Mouse (Mus musculus): ENCODE data around the gene Erich3. TPM values are rescaled to one million over a fixed set of nuclear protein-coding genes. Genes with fewer than 3 reads are reported as not detected.
A peak's percentile ranks its signal among the peaks of the same experiment; 100 is the strongest.

Gene Erich3
- polyA plus RNA-seq, 1 experiment from 2014 or later, result not detected

DNA sequence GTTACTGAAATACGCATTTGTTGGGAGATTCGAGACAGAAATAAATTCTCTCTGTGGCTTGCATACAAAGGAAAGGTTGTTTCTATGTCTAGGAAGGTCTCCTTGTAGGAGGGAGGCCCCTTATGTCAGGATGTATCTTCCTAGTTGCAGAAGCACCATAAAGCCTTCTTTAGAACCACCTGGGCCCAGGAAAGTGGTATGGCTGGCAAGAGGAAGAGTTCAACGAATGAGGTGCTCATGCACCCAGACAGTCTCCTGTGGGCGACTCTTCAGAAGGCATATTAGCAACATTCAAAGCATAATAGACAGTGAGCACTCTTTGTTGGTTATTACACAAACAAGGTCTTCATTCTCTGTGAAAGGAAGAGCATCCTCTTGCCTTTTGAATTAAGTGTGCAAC is 977 bp downstream of the Erich3 start:
- Histone ChIP-seq H3K4me2 (replicated peaks; ENCODE audit: low read depth, low read length) (no peak overlapping the region), H3K27ac (ENCODE audit: low read depth, low read length) (no peak overlapping the region), H3K9ac (ENCODE audit: low read depth, low read length) (no peak overlapping the region), H3K27me3 (ENCODE audit: control insufficient read depth, insufficient read depth, low read length) (peaks cover 35% of the 10 kb centered on the region), H3K4me1 (ENCODE audit: control insufficient read depth, insufficient read depth, low read length) (no peaks in the 10 kb centered on the region), H3K36me3 (ENCODE audit: control insufficient read depth, insufficient read depth, low read length) (no peaks in the 10 kb centered on the region), H3K4me3 (ENCODE audit: low read length) (0 out of 2 replicates have a peak overlapping the region, but pooled peaks have one; percentile 38), H3K9me3 (ENCODE audit: control insufficient read depth, low read length) (no peaks in the 10 kb centered on the region)
- WGBS, result 31% methylated on average over 4 of the region's 4 CpGs
- ATAC-seq (ENCODE audit: low FRiP score, low TSS enrichment), result no peak

DNA sequence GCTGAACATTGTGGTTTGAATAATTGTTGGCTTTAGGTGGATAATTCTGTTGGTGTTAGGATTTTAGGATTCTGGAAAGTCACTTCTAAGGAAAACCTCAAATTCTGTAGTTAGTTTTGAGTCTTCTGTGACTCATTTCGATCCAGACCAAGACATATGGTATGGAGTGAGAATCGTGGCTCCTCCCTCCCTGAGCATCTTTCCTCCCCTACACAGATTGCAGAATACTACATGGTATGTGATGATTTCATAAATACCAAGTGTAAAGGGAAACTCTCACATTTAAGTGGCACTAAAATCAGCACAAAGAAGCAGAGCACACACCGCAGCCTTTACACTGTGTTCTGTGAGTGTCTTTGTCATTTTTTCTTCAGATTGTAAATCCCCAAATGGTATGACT is 4.8 kb downstream of the Erich3 start:
- H3K27ac ChIP-seq (ENCODE audit: low read depth, low read length), result no peak overlapping the region
- H3K36me3 ChIP-seq (ENCODE audit: control insufficient read depth, insufficient read depth, low read length), result no peaks in the 10 kb centered on the region
- H3K9me3 ChIP-seq (ENCODE audit: control insufficient read depth, low read length), result no peaks in the 10 kb centered on the region
- H3K4me1 ChIP-seq (ENCODE audit: control insufficient read depth, insufficient read depth, low read length), result no peaks in the 10 kb centered on the region
- H3K9ac ChIP-seq (ENCODE audit: low read depth, low read length), result no peak overlapping the region
- 88% methylated on average over 3 of the region's 3 CpGs for WGBS
- H3K4me3 ChIP-seq (ENCODE audit: low read length), result no peak overlapping the region
- H3K4me2 ChIP-seq (replicated peaks; ENCODE audit: low read depth, low read length), result no peak overlapping the region
- H3K27me3 ChIP-seq (ENCODE audit: control insufficient read depth, insufficient read depth, low read length), result peaks cover 24% of the 10 kb centered on the region
- ATAC-seq (ENCODE audit: low FRiP score, low TSS enrichment), result no peak

DNA sequence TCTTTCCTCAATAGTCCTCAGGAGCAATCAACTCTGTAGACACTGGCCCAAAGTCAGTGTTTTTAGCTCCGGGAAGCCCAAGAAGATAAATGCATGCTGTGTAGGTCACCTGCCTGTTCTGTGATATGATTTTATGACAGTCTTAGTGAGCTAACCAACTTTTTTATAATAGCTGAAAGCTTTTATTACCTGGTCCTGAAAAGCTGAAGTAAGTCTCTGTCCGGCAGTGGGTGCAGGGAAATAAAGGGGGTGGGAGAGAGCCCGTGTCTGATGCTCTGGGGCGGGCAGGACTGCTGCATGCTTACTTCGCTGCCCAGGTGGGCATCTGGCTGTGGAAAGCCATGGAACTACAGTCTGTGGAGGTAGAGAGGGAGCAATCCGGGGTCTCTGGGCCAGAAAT is 6.9 kb downstream of the Erich3 start:
- no peak overlapping the region for H3K27ac ChIP-seq (ENCODE audit: low read depth, low read length)
- no peak for ATAC-seq (ENCODE audit: low FRiP score, low TSS enrichment)
- no peaks in the 10 kb centered on the region for H3K4me1 ChIP-seq (ENCODE audit: control insufficient read depth, insufficient read depth, low read length)
- H3K9ac ChIP-seq (ENCODE audit: low read depth, low read length), result no peak overlapping the region
- no peak overlapping the region for H3K4me3 ChIP-seq (ENCODE audit: low read length)
- 84% methylated on average over 6 of the region's 6 CpGs for WGBS
- no peak overlapping the region for H3K4me2 ChIP-seq (replicated peaks; ENCODE audit: low read depth, low read length)
- no peaks in the 10 kb centered on the region for H3K9me3 ChIP-seq (ENCODE audit: control insufficient read depth, low read length)
- peaks cover 5% of the 10 kb centered on the region for H3K27me3 ChIP-seq (ENCODE audit: control insufficient read depth, insufficient read depth, low read length)
- H3K36me3 ChIP-seq (ENCODE audit: control insufficient read depth, insufficient read depth, low read length), result no peaks in the 10 kb centered on the region

DNA sequence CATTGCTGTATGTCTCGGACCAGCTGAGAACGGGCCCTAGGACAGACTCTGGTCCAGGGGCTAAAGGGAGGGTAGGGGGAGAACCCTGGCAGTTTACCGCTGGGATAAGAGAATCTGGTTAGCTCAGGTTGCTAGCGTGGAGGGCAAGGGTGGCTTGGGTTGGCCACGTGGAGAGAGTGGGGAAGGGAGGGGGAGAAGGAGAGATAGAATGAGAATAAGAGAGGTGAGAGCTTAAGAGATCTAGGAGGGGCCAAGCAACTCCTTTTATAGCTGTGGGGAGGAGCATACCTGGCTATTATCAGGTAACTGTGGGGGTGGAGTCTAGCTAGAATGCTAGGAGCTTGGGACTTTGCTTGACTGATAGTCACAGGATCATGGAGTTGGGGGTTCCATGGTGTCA is 7.4 kb downstream of the Erich3 start:
- Histone ChIP-seq H3K27ac (ENCODE audit: low read depth, low read length) (no peak overlapping the region), H3K9me3 (ENCODE audit: control insufficient read depth, low read length) (no peaks in the 10 kb centered on the region), H3K4me1 (ENCODE audit: control insufficient read depth, insufficient read depth, low read length) (no peaks in the 10 kb centered on the region), H3K36me3 (ENCODE audit: control insufficient read depth, insufficient read depth, low read length) (no peaks in the 10 kb centered on the region), H3K4me3 (ENCODE audit: low read length) (no peak overlapping the region), H3K27me3 (ENCODE audit: control insufficient read depth, insufficient read depth, low read length) (peaks cover under 1% of the 10 kb centered on the region; the same call in 1 of the 2 replicates), H3K9ac (ENCODE audit: low read depth, low read length) (no peak overlapping the region), H3K4me2 (replicated peaks; ENCODE audit: low read depth, low read length) (no peak overlapping the region)
- no peak for ATAC-seq (ENCODE audit: low FRiP score, low TSS enrichment)
- WGBS, result 72% methylated on average over 5 of the region's 5 CpGs

DNA sequence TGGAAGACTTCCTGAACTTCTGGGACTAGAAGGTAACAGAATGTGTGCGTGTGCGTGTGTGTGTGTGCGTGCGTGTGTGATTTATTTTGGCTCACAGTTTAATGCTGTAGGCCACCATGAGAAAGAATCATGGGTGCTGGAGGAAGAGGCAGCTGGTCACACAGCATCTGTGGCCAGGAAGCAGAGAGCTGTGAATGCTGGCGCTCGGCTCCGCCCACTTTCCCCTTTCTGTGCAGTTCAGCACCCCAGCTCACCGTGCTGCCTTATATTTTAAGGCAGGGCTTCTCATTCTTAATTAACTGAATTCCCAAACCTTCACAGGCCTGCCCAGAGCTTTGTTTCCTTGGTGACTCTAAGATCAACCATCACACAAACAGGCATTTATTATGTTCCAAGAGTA is 9.7 kb downstream of the Erich3 start:
- no peaks in the 10 kb centered on the region for H3K27me3 ChIP-seq (ENCODE audit: control insufficient read depth, insufficient read depth, low read length)
- no peak overlapping the region for H3K4me3 ChIP-seq (ENCODE audit: low read length)
- H3K36me3 ChIP-seq (ENCODE audit: control insufficient read depth, insufficient read depth, low read length), result no peaks in the 10 kb centered on the region
- H3K4me2 ChIP-seq (replicated peaks; ENCODE audit: low read depth, low read length), result no peak overlapping the region
- no peak overlapping the region for H3K27ac ChIP-seq (ENCODE audit: low read depth, low read length)
- H3K4me1 ChIP-seq (ENCODE audit: control insufficient read depth, insufficient read depth, low read length), result no peaks in the 10 kb centered on the region
- no peak overlapping the region for H3K9ac ChIP-seq (ENCODE audit: low read depth, low read length)
- no peaks in the 10 kb centered on the region for H3K9me3 ChIP-seq (ENCODE audit: control insufficient read depth, low read length)
- WGBS, result 63% methylated on average over 8 of the region's 8 CpGs
- no peak for ATAC-seq (ENCODE audit: low FRiP score, low TSS enrichment)

DNA sequence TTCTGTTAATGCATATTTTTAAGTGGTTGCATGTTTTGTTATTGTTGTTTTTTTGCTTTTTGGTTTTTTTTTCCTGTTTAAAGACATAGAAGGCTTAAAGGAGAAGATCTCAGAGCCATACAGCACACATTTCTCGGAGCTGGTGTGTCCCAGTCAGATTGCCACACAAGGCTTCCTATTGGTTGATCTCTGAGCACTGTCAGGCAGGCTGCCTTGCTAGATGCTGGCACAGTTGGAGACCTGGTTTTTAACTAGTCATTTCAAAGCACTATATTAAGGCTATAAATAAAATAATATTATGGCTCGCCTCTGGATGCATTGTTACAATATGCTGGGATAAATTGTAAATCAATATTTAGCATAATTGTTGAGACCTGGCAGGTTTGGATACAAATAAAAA is 18.9 kb downstream of the Erich3 start:
- Histone ChIP-seq H3K4me2 (replicated peaks; ENCODE audit: low read depth, low read length) (no peak overlapping the region), H3K4me3 (ENCODE audit: low read length) (no peak overlapping the region), H3K4me1 (ENCODE audit: control insufficient read depth, insufficient read depth, low read length) (no peaks in the 10 kb centered on the region), H3K27me3 (ENCODE audit: control insufficient read depth, insufficient read depth, low read length) (no peaks in the 10 kb centered on the region), H3K9ac (ENCODE audit: low read depth, low read length) (no peak overlapping the region), H3K36me3 (ENCODE audit: control insufficient read depth, insufficient read depth, low read length) (no peaks in the 10 kb centered on the region), H3K9me3 (ENCODE audit: control insufficient read depth, low read length) (no peaks in the 10 kb centered on the region), H3K27ac (ENCODE audit: low read depth, low read length) (no peak overlapping the region)
- WGBS, result 78% methylated on average over 2 of the region's 2 CpGs
- ATAC-seq (ENCODE audit: low FRiP score, low TSS enrichment), result no peak

DNA sequence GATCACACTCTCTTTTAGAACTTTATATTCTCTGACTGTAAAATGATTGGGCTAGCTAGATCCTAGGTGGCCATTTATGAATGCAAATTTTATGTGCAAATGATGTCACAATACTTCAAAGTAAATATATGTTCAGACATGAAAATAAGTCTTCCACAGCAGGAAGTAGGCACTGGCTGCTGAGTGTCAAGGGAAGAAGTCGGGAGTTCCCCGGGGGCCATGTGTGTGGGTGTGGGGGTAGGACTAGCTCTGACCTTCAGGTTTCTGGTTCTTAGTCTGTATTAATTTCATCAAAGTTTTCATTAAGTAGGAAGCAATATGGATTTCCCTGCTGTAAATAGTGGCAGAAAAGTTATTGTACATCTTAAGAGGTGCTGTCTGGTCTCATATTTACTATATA is 20.0 kb downstream of the Erich3 start:
- Histone ChIP-seq H3K27ac (ENCODE audit: low read depth, low read length) (no peak overlapping the region), H3K9me3 (ENCODE audit: control insufficient read depth, low read length) (no peaks in the 10 kb centered on the region), H3K4me1 (ENCODE audit: control insufficient read depth, insufficient read depth, low read length) (no peaks in the 10 kb centered on the region), H3K4me2 (replicated peaks; ENCODE audit: low read depth, low read length) (no peak overlapping the region), H3K36me3 (ENCODE audit: control insufficient read depth, insufficient read depth, low read length) (no peaks in the 10 kb centered on the region), H3K9ac (ENCODE audit: low read depth, low read length) (no peak overlapping the region), H3K4me3 (ENCODE audit: low read length) (no peak overlapping the region), H3K27me3 (ENCODE audit: control insufficient read depth, insufficient read depth, low read length) (no peaks in the 10 kb centered on the region)
- WGBS, result 85% methylated on average over 2 of the region's 2 CpGs
- no peak for ATAC-seq (ENCODE audit: low FRiP score, low TSS enrichment)

DNA sequence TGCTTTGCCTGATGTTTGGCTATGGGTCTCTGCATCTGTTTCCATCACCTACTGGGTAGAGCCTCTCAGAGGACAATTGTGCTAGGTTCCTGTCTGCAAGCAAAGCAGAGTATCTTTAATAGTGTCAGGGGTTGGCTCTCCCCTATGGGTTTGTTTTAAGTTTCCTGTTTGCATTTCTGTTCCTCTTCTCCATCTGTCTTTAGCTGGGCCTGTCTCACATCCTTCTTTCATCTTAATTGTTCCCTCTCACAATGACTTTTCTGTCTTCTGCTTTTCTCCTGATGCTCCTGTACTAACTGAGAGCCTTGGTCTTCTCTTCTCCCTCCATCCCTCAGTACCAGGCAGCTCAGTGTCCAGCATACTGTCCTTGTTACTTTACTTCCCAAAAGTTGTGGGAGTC is 26.6 kb downstream of the Erich3 start:
- no peak overlapping the region for H3K27ac ChIP-seq (ENCODE audit: low read depth, low read length)

DNA sequence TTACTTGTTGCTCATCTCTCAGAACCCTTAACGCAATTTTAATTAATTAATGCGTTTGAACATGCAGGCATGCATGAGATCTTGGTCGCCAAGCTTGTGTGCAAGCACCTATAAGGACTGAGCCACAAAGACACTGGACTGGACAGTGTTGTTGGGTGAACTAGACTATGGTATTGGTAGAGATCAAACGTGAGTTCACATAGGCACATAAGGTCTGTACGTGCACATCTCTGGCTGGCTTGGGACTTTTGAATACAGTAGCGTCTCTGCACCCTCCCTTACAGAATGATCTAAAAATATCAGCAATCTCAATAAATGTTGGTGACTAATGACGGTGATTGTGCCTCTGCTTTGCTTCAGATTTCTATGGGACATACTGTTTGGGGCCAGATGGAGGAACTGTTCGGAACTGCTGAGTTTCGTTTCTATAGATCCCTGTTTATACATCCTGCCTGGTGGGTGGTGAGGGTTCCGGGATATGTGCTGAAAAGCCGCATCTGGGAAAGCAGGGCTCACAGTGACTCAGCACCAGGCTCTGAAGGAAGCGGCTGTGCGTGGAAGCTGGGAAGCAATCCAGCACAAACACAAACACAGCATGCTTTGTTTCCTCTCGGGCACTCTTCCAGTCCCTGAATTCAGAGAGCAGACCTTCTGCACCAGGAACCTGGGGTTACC is 28.4 kb downstream of the Erich3 start:
- ATAC-seq (ENCODE audit: low FRiP score, low TSS enrichment), result peak; percentile 87

More for the DNA sequence above, 26.6 kb downstream of the Erich3 start:
- Histone ChIP-seq H3K27me3 (ENCODE audit: control insufficient read depth, insufficient read depth, low read length) (no peaks in the 10 kb centered on the region), H3K36me3 (ENCODE audit: control insufficient read depth, insufficient read depth, low read length) (no peaks in the 10 kb centered on the region), H3K9ac (ENCODE audit: low read depth, low read length) (no peak overlapping the region), H3K9me3 (ENCODE audit: control insufficient read depth, low read length) (no peaks in the 10 kb centered on the region), H3K4me1 (ENCODE audit: control insufficient read depth, insufficient read depth, low read length) (peaks cover 6% of the 10 kb centered on the region; the same call in 1 of the 2 replicates), H3K4me3 (ENCODE audit: low read length) (no peak overlapping the region), H3K4me2 (replicated peaks; ENCODE audit: low read depth, low read length) (no peak overlapping the region)
- no peak for ATAC-seq (ENCODE audit: low FRiP score, low TSS enrichment)

More for the DNA sequence above, 28.4 kb downstream of the Erich3 start:
- Histone ChIP-seq H3K4me1 (ENCODE audit: control insufficient read depth, insufficient read depth, low read length) (peaks cover 6% of the 10 kb centered on the region; the same call in 1 of the 2 replicates), H3K9ac (ENCODE audit: low read depth, low read length) (no peak overlapping the region), H3K9me3 (ENCODE audit: control insufficient read depth, low read length) (no peaks in the 10 kb centered on the region), H3K4me3 (ENCODE audit: low read length) (no peak overlapping the region), H3K4me2 (replicated peaks; ENCODE audit: low read depth, low read length) (no peak overlapping the region), H3K36me3 (ENCODE audit: control insufficient read depth, insufficient read depth, low read length) (no peaks in the 10 kb centered on the region), H3K27ac (ENCODE audit: low read depth, low read length) (0 out of 2 replicates have a peak overlapping the region, but pooled peaks have one; percentile 17), H3K27me3 (ENCODE audit: control insufficient read depth, insufficient read depth, low read length) (no peaks in the 10 kb centered on the region)
- 45% methylated on average over 14 of the region's 14 CpGs for WGBS

All from kidney, embryonic 14.5 days (tissue).